Mouse (Mus musculus) adrenal gland, postnatal 10 days (tissue): ENCODE measurements around the gene Rgl3. TPM values are rescaled to one million over a fixed set of nuclear protein-coding genes. Genes with fewer than 3 reads are reported as not detected.

ENCODE experiments used
- DNase-seq: peaks from one replicate; pipeline ENCODE4 v3.0.0; 2021; ENCODE audit warnings: mixed read lengths
- total RNA-seq, 2 experiments: library from RNA; stranded (reverse); gene quantifications; 2 replicates each; pipeline ENCODE4 v1.2.3; 2021

Gene Rgl3
- total RNA-seq, 2 experiments from 2014 or later, result 16.2 to 23.0 TPM

GRCm38 (mm10) chr9:21948146-21948545 lies 41.1 kb downstream of the Rgl3 start:
- no peak for DNase-seq

- no peak for DNase-seq
Observed at GRCm38 (mm10) chr9:21947540-21948130, 41.6 kb downstream of the Rgl3 start.

GRCm38 (mm10) chr9:21944267-21944666 lies 45.0 kb downstream of the Rgl3 start:
- DNase-seq, result no peak

GRCm38 (mm10) chr9:21943638-21944037 lies 45.6 kb downstream of the Rgl3 start:
- DNase-seq, result no peak

- no peak for DNase-seq
Observed at GRCm38 (mm10) chr9:21943046-21943445, 46.2 kb downstream of the Rgl3 start.

GRCm38 (mm10) chr9:21938234-21938855 lies 50.9 kb downstream of the Rgl3 start:
- no peak for DNase-seq

GRCm38 (mm10) chr9:21937711-21938175 lies 51.5 kb downstream of the Rgl3 start:
- DNase-seq, result no peak

GRCm38 (mm10) chr9:21936692-21937570 lies 52.3 kb downstream of the Rgl3 start, which contains the start of gene Plppr2:
Gene Plppr2 (plus strand): TSS chr9:21937033.
- peak; percentile 99 for DNase-seq

- DNase-seq, result no peak
Observed at GRCm38 (mm10) chr9:21935466-21936131, 53.6 kb downstream of the Rgl3 start.

- DNase-seq, result no peak
Observed at GRCm38 (mm10) chr9:21934021-21934420, 55.2 kb downstream of the Rgl3 start.

- DNase-seq, result no peak
Observed at GRCm38 (mm10) chr9:21932445-21933137, 56.7 kb downstream of the Rgl3 start.

GRCm38 (mm10) chr9:21932006-21932405 lies 57.2 kb downstream of the Rgl3 start:
- DNase-seq, result no peak

GRCm38 (mm10) chr9:21929208-21929607 lies 60.0 kb downstream of the Rgl3 start:
- DNase-seq, result no peak

- DNase-seq, result peak; percentile 95
Observed at GRCm38 (mm10) chr9:21927208-21927753, 62.0 kb downstream of the Rgl3 start, which contains the start of the genes Ccdc159 and Tmem205. Gene Ccdc159 (plus strand): TSS chr9:21927471. Gene Tmem205 (minus strand): TSS chr9:21927556.

GRCm38 (mm10) chr9:21926784-21927183 lies 62.5 kb downstream of the Rgl3 start:
- DNase-seq, result no peak

GRCm38 (mm10) chr9:21926155-21926554 lies 63.1 kb downstream of the Rgl3 start:
- DNase-seq, result peak; percentile 73

GRCm38 (mm10) chr9:21925506-21925905 lies 63.7 kb downstream of the Rgl3 start:
- no peak for DNase-seq

- no peak for DNase-seq
Observed at GRCm38 (mm10) chr9:21925034-21925433, 64.2 kb downstream of the Rgl3 start.

GRCm38 (mm10) chr9:21924099-21924493 lies 65.2 kb downstream of the Rgl3 start:
- peak; percentile 97 for DNase-seq

GRCm38 (mm10) chr9:21923490-21924098 lies 65.7 kb downstream of the Rgl3 start:
- no peak for DNase-seq

- DNase-seq, result no peak
Observed at GRCm38 (mm10) chr9:21923036-21923435, 66.2 kb downstream of the Rgl3 start.
